Mouse (Mus musculus) liver, postnatal 0 days (tissue): ENCODE data around the gene Syt13. TPM values are rescaled to one million over a fixed set of nuclear protein-coding genes. Genes with fewer than 3 reads are reported as not detected.
A peak's percentile ranks its signal among the peaks of the same experiment; 100 is the strongest.

Experiments
- ATAC-seq: fragments of 200-750 bp; cut with Nextera tagmentation; 2 replicates; pipeline ENCODE4 v1.8.0; 2017; ENCODE audit warnings: mild to moderate bottlenecking, moderate library complexity
- DNase-seq: peaks from one replicate; pipeline ENCODE4 v3.0.0-alpha.2; 2016
- H3K27ac ChIP-seq: fragments of 300-500 bp; sonication (generic); 2 replicates; pipeline ENCODE4 v1.5.1; 2014; ENCODE audit warnings: antibody characterized with exemption, moderate library complexity, mild to moderate bottlenecking, low read depth
- H3K27me3 ChIP-seq: fragments of 300-500 bp; sonication (generic); 2 replicates; pipeline ENCODE4 v1.6.1; 2014; ENCODE audit warnings: low read length, control low read depth, mixed read lengths; ENCODE audit not compliant: insufficient read depth
- H3K36me3 ChIP-seq: fragments of 300-500 bp; sonication (generic); replicated peaks from 2 replicates; pipeline ENCODE4 v1.6.1; 2014; ENCODE audit warnings: mild to moderate bottlenecking, control low read depth, low read length, moderate library complexity, mixed read lengths; ENCODE audit not compliant: insufficient read depth
- H3K4me1 ChIP-seq: fragments of 300-500 bp; sonication (generic); 2 replicates; pipeline ENCODE4 v1.6.1; 2014; ENCODE audit warnings: antibody characterized with exemption, mild to moderate bottlenecking, control low read depth; ENCODE audit not compliant: insufficient read depth
- H3K4me2 ChIP-seq: fragments of 300-500 bp; sonication (generic); 2 replicates; pipeline ENCODE4 v1.6.1; 2014; ENCODE audit warnings: low read depth, mild to moderate bottlenecking, low read length, moderate library complexity, mixed read lengths
- H3K4me3 ChIP-seq: fragments of 300-500 bp; sonication (generic); 2 replicates; pipeline ENCODE4 v1.5.1; 2014; ENCODE audit warnings: low read depth, low read length
- H3K9ac ChIP-seq: fragments of 300-500 bp; sonication (generic); replicated peaks from 2 replicates; pipeline ENCODE4 v1.6.1; 2014; ENCODE audit warnings: mild to moderate bottlenecking, moderate library complexity
- H3K9me3 ChIP-seq: fragments of 300-500 bp; sonication (generic); 2 replicates; pipeline ENCODE4 v1.6.1; 2016; ENCODE audit warnings: mild to moderate bottlenecking, control low read depth, low read length, mixed read lengths
- CTCF ChIP-seq: sonication (generic); IDR thresholded peaks from 2 replicates; pipeline ENCODE4 v1.5.1; 2016; ENCODE audit warnings: antibody characterized with exemption, low read depth
- EP300 ChIP-seq: IDR thresholded peaks from 2 replicates; pipeline ENCODE4 v1.6.1; 2016; ENCODE audit warnings: antibody characterized with exemption, low read depth, mild to moderate bottlenecking
- WGBS: fragments of 180-500 bp; shearing (Covaris S2); extraction: QIAGEN DNeasy Blood & Tissue Kit; methylation state at CpG from one replicate; pipeline ENCODE4 v1.1.7; 2014; ENCODE audit not compliant: insufficient replicate concordance; 5-methylcytosine and 5-hydroxymethylcytosine counted together
- polyA plus RNA-seq: library from polyadenylated mRNA; unstranded; fragments of >200 nt; fragmentation: Nextera tagmentation; extraction: Ambion mirVana; gene quantifications from 2 replicates; pipeline ENCODE4 v1.2.1, GENCODE M21; 2015

Syt13 gene
- polyA plus RNA-seq, 1 experiment from 2014 or later, result 0.19 TPM

DNA sequence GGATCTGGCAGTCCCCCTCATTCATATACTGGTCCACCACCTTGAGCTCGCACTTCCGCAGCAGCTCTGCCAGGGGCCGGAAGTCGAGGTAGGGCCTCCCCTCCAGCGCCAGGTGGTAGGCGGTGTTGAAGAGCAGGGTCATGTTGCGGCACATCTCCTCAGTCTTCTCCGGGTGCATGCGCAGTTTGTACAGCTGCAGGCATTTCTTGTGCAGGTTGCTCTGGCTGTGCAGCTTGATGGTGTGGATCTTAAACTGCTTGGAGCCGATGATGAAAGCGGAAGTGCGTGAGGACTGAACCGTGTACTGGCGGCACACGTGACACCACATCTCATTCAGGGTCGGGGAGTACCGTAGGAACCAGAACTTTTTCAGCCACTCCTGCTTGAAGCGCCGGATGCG, 58.7 kb downstream of the Syt13 start:
- Histone ChIP-seq H3K27ac (no peak overlapping the region), H3K27me3 (no peaks in the 10 kb centered on the region), H3K9me3 (no peaks in the 10 kb centered on the region), H3K9ac (no peak overlapping the region), H3K4me1 (no peaks in the 10 kb centered on the region), H3K36me3 (0 out of 2 replicates have a peak, but pooled peaks cover 3% of the 10 kb centered on the region), H3K4me3 (no peak overlapping the region), H3K4me2 (no peak overlapping the region)
- no peak for ATAC-seq
- WGBS, result 91% methylated on average over 20 of the region's 20 CpGs
- DNase-seq, result no peak
- no peak for TF ChIP-seq CTCF
- no peak for TF ChIP-seq EP300

DNA sequence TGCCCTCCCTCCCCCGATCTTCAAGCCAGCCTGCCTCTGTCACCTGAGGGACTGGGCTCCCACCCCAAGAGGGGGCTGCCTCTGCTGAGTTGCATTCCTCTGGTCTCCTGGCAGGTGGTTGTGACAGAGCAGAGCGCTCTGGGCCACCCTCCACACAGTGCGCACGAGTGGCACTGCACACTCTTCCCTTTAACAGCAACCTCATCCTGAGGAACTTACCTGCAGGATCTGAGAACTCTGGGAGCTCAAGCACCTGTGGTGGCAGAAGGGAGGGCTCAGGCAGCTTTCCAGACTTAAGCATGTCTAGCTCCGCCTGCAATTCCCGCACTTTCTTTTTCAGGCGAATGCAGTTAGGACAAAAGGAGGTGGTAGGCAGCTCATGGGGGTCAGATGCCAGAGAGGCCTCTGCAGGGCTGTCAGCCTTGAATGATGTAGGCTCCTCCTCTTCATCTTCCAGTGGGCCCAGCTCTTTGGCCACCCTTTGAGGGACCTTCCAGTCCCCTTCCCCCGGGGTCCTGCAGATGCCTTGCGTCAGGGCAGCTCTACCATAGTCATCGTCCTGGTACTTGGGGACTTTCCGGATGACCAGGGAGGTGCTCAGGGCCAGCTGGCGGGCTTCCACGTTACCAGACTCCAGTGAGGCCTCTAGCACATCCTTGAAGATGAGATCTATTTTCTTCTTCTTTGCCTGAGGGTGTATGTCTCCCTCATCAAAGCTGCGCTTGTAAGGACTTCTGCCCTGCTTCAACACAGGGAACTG, 60.3 kb downstream of the Syt13 start:
- Histone ChIP-seq H3K9me3 (no peaks in the 10 kb centered on the region), H3K9ac (no peak overlapping the region), H3K27me3 (no peaks in the 10 kb centered on the region), H3K4me2 (no peak overlapping the region), H3K4me3 (no peak overlapping the region), H3K4me1 (no peaks in the 10 kb centered on the region), H3K36me3 (0 out of 2 replicates have a peak, but pooled peaks cover 3% of the 10 kb centered on the region), H3K27ac (no peak overlapping the region)
- no peak for TF ChIP-seq EP300
- no peak for TF ChIP-seq CTCF
- DNase-seq (no peak), ATAC-seq (no peak)
- 86% methylated on average over 14 of the region's 14 CpGs for WGBS

DNA sequence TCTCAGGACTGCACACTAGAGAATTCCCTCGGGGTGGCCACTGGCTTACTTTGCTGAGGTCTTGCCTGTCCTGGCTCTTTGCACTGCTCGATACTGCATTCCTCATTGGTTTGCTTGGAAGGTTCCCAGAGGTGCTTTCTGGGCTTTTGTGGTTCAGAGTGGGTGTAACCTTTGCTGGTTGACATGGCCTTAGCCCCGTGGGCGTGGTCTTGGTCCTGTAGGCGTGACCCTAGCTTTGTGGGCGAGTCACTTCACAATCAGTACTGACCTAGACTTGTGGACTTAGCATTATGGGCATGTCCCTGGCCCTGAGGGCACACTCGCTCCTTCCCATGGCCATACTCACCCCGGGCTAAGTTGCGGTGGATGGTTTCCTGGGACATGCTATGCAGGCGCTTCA, 65.3 kb downstream of the Syt13 start:
- WGBS, result 67% methylated on average over 10 of the region's 10 CpGs
- H3K36me3 ChIP-seq, result no peaks in the 10 kb centered on the region
- H3K27me3 ChIP-seq, result no peaks in the 10 kb centered on the region
- H3K9ac ChIP-seq, result no peak overlapping the region
- DNase-seq (no peak), ATAC-seq (no peak)
- no peaks in the 10 kb centered on the region for H3K9me3 ChIP-seq
- H3K4me1 ChIP-seq, result peaks cover 12% of the 10 kb centered on the region
- H3K27ac ChIP-seq, result no peak overlapping the region
- TF ChIP-seq EP300 (no peak), CTCF (no peak)
- no peak overlapping the region for H3K4me3 ChIP-seq
- H3K4me2 ChIP-seq, result no peak overlapping the region

DNA sequence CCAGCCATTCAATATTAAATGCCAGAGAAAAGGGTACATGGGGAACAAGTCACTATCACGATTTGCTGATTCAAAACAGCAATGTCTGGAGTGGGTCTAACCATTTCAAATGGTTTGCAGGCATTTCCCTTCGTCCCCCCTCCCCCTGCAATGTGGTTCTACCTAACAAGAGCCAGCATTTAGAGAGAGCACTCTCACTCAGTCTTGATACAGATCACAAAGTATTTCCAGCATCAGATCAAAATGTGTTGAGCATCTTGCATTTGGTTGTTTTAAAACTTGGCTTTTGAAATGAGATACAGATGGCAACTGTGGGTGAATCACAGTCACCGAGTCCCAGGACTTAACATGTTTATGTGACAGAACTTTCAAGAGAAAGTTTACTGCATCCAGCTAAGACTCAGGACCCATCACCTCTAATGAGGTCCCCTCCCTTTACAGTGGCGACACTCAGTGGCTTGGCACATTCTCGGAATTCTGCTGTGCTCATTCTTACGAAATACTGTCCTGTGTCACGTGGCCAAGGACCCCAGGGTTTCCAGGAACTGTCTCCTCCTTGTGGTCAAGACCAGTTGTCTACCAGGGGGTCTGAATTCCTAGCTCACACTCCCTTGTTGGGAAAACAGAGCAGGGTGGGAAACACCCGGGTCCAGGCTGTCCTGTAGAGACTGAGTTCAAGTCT, 67.8 kb downstream of the Syt13 start:
- 40% methylated on average over 8 of the region's 8 CpGs for WGBS
- TF ChIP-seq CTCF (peak; percentile 15; the same call in 1 of the 2 replicates), EP300 (no peak)
- Histone ChIP-seq H3K9ac (no peak overlapping the region), H3K9me3 (no peaks in the 10 kb centered on the region), H3K36me3 (no peaks in the 10 kb centered on the region), H3K4me2 (peak overlapping the region; percentile 14), H3K27ac (peak overlapping the region; percentile 45), H3K4me1 (peaks cover 12% of the 10 kb centered on the region), H3K4me3 (no peak overlapping the region), H3K27me3 (no peaks in the 10 kb centered on the region)
- ATAC-seq (peak; percentile 45), DNase-seq (peak; percentile 32)

DNA sequence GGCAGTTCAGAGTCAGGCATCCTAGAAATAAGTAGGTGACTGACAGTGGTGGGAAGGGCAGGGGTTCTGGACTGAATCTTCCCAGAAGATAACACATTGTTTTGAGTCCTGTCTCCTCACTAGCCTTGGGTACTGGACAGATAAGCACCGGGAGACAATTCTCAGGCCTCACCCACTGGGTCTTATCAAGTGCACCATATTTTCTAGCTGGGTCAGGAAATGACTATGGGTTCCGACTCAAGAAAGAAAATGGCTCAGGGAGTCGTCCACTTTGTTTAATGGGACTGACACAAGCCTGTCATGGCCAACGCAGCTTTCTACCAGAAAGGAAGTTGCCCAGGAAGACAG, 68.3 kb downstream of the Syt13 start:
- Histone ChIP-seq H3K9me3 (no peaks in the 10 kb centered on the region), H3K4me2 (peak overlapping the region; percentile 14; the same call in 1 of the 2 replicates), H3K36me3 (no peaks in the 10 kb centered on the region), H3K4me3 (no peak overlapping the region), H3K27ac (peak overlapping the region; percentile 45), H3K27me3 (no peaks in the 10 kb centered on the region), H3K4me1 (peaks cover 13% of the 10 kb centered on the region), H3K9ac (no peak overlapping the region)
- TF ChIP-seq EP300 (peak; percentile 90), CTCF (no peak)
- DNase-seq, result peak; percentile 30
- peak; percentile 83 for ATAC-seq
- 24% methylated on average over 4 of the region's 4 CpGs for WGBS

DNA sequence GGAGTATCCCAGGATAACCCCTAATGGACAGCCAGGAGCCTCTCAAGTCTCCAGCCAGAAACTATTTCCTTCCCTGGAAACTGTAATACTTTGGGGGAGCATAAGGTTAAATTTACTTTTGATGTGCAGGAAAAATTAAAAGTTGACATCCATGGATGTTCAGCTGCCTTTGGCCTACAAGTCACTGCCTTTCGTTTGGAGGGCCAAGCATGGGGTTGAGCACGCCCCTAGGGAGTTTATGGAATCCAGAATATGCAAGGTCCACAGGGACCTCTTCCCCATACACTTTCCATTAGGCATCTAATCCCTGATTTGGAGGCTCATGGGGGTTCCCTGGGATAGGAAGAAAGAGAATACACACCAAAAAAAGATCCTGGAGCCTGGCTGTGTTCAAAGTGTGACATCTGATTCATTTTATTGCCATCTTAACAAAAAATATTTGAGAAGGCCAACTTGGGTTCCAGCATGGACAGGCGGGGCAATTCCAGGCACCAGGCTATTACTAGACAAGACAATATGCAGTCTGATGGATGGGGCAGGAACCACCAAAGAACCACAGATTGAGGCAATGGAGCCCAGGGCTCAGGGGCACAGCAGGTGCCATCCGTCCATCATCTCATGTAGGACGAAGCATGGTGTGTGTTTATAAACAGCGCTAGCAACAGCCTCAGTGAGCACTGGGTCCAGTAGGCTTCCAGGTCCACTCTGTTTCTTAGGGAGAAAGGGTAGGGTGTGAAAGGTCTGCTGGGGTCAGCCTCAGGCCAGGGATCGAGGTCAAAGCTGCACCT, 69.6 kb downstream of the Syt13 start:
- Histone ChIP-seq H3K9ac (no peak overlapping the region), H3K36me3 (0 out of 2 replicates have a peak, but pooled peaks cover 2% of the 10 kb centered on the region), H3K4me3 (no peak overlapping the region), H3K9me3 (no peaks in the 10 kb centered on the region), H3K4me2 (no peak overlapping the region), H3K27ac (0 out of 2 replicates have a peak overlapping the region, but pooled peaks have one; percentile 45), H3K27me3 (no peaks in the 10 kb centered on the region), H3K4me1 (peaks cover 20% of the 10 kb centered on the region)
- no peak for TF ChIP-seq CTCF
- TF ChIP-seq EP300, result no peak
- WGBS, result 83% methylated on average over 7 of the region's 7 CpGs
- ATAC-seq (no peak), DNase-seq (no peak)
